Mouse (Mus musculus): ENCODE measurements at regions not wholly inside any gene's neighbourhood (a gene's known extent, or its start where the extent isn't known, plus 50 kb on each side); places are given as distances from the start of the nearest gene placed in this dataset.

DNA sequence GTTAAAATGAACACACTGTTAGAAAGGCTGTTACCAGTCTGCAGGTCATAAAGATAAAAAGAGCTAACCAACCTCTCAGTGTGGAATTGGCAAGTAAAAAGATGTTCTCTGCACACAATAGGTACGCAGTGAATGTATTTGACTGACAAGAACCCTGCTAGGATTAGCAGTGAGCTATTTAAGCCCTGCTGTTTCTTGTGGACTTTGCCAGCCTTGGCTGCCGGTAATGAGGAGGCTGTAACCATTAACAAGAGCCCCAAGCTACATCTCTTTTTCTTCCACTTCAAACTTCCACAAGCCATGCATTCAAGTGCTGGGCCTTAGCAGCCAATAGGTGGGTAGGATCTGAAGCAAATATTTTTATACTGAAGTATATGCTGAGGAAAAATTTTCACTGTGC is 717.5 kb downstream of the Cypt12 start:
- DNase-seq (ENCODE audit: low spot score) (no peak), ATAC-seq (replicated peaks; ENCODE audit: low FRiP score) (no peak)
- Histone ChIP-seq H3K27ac (ENCODE audit: low read depth, low read length) (no peak overlapping the region), H3K4me3 (ENCODE audit: low read depth, low read length) (no peak overlapping the region), H3K4me2 (no peak overlapping the region), H3K27me3 (replicated peaks; ENCODE audit: control insufficient read depth, insufficient read depth, low read length) (no peaks in the 10 kb centered on the region), H3K36me3 (ENCODE audit: control insufficient read depth, insufficient read depth, low read length) (no peaks in the 10 kb centered on the region), H3K9ac (ENCODE audit: low read depth, low read length) (no peak overlapping the region), H3K4me1 (replicated peaks; ENCODE audit: control insufficient read depth, insufficient read depth, low read length) (no peaks in the 10 kb centered on the region), H3K9me3 (ENCODE audit: control insufficient read depth, low read length) (no peaks in the 10 kb centered on the region)
- 64% methylated on average over 2 of the region's 2 CpGs for WGBS

DNA sequence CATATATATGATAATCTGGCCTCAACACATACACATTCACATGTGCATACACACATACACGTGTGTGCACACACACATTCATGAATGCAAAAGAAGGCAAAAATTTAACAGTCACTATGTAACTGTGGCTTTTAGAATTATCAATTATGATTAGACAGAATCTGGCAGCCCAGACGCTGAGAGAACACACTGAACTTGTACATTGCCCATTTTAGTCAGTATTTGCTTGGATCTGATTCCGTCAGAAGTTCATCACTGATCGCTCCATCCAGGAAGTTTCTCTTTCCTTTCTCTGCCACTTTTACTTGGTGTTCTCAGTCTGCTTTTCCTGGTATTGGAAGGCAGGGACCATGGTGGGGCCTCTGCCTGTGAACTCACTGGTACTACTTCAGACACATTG is 719.5 kb downstream of the Cypt12 start:
- Histone ChIP-seq H3K36me3 (ENCODE audit: control insufficient read depth, insufficient read depth, low read length) (no peaks in the 10 kb centered on the region), H3K4me3 (ENCODE audit: low read depth, low read length) (no peak overlapping the region), H3K27me3 (replicated peaks; ENCODE audit: control insufficient read depth, insufficient read depth, low read length) (no peaks in the 10 kb centered on the region), H3K27ac (ENCODE audit: low read depth, low read length) (no peak overlapping the region), H3K9me3 (ENCODE audit: control insufficient read depth, low read length) (no peaks in the 10 kb centered on the region), H3K9ac (ENCODE audit: low read depth, low read length) (no peak overlapping the region), H3K4me2 (no peak overlapping the region), H3K4me1 (replicated peaks; ENCODE audit: control insufficient read depth, insufficient read depth, low read length) (no peaks in the 10 kb centered on the region)
- DNase-seq (ENCODE audit: low spot score): no peak
- no peak for ATAC-seq (replicated peaks; ENCODE audit: low FRiP score)
- WGBS: 88% methylated on average over 4 of the region's 4 CpGs

DNA sequence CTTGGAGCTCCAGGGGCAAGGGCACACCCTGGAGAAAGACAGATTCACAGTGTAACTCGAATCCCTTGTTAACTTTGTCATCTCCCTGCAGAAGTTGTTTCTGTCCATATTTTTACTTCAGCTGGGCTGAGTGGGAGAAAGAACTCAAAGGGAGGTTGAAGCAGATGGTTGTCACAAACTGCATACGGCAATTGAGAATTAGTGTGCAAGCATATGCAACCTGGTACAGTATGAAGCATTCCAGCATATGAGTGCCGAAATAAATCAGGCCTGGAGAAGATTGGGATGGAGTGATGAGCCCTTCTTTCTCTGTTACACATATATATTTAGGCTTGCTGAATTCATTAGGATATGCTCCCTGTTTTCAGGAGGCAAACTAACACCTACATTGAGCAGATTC is 720.7 kb downstream of the Cypt12 start:
- Histone ChIP-seq H3K36me3 (ENCODE audit: control insufficient read depth, insufficient read depth, low read length) (no peaks in the 10 kb centered on the region), H3K4me2 (no peak overlapping the region), H3K27me3 (replicated peaks; ENCODE audit: control insufficient read depth, insufficient read depth, low read length) (no peaks in the 10 kb centered on the region), H3K4me3 (ENCODE audit: low read depth, low read length) (no peak overlapping the region), H3K4me1 (replicated peaks; ENCODE audit: control insufficient read depth, insufficient read depth, low read length) (no peaks in the 10 kb centered on the region), H3K9me3 (ENCODE audit: control insufficient read depth, low read length) (no peaks in the 10 kb centered on the region), H3K9ac (ENCODE audit: low read depth, low read length) (no peak overlapping the region), H3K27ac (ENCODE audit: low read depth, low read length) (no peak overlapping the region)
- DNase-seq (ENCODE audit: low spot score) (no peak), ATAC-seq (replicated peaks; ENCODE audit: low FRiP score) (no peak)
- WGBS: 79% methylated on average over 3 of the region's 3 CpGs

DNA sequence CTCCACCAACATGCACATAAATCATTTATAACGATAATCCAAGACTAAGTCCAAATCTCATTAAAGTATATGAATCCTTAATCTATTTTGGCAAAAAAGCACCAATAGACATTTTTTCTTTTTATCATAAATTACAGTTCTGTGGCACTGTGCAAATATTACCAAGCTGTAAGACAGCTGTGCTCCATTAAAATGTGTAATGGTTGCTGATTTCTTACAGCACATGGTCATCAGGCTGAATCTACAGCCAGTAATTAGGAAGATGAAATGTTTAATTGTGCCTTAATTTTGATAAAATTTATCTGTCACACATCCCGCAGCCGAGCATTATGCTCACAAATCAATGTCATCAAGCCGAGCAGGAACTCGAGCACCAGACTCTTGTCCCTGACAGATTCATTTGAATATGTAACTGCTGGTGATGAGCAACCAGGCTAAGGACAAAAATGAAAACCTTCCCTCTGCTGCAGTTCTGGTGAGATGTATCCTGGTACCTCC is 722.0 kb downstream of the Cypt12 start:
- H3K27me3 ChIP-seq (replicated peaks; ENCODE audit: control insufficient read depth, insufficient read depth, low read length): no peaks in the 10 kb centered on the region
- H3K27ac ChIP-seq (ENCODE audit: low read depth, low read length): no peak overlapping the region
- H3K36me3 ChIP-seq (ENCODE audit: control insufficient read depth, insufficient read depth, low read length): no peaks in the 10 kb centered on the region
- H3K9ac ChIP-seq (ENCODE audit: low read depth, low read length): no peak overlapping the region
- no peaks in the 10 kb centered on the region for H3K9me3 ChIP-seq (ENCODE audit: control insufficient read depth, low read length)
- no peak for DNase-seq (ENCODE audit: low spot score)
- no peak for ATAC-seq (replicated peaks; ENCODE audit: low FRiP score)
- H3K4me3 ChIP-seq (ENCODE audit: low read depth, low read length): no peak overlapping the region
- no peak overlapping the region for H3K4me2 ChIP-seq
- 78% methylated on average over 5 of the region's 5 CpGs for WGBS
- no peaks in the 10 kb centered on the region for H3K4me1 ChIP-seq (replicated peaks; ENCODE audit: control insufficient read depth, insufficient read depth, low read length)

DNA sequence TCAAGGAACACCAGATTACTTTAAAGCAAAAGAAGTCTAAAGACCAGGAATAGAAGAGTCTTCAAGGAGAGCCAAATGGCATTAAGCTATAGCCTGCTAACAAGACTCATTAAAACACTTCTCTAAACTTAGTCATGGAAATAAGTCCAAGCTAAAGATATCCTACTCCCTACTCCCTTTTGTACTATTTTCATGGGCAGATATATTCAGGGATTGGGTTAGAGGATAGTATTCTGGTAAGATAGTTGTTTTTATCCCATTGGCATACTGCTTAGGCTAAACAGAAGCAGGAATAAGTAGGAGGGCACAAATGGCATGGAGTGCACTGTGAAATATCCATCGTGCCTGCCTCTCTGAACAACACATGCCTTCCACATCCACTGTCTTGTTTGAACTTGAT is 723.5 kb downstream of the Cypt12 start:
- H3K27me3 ChIP-seq (replicated peaks; ENCODE audit: control insufficient read depth, insufficient read depth, low read length): no peaks in the 10 kb centered on the region
- no peak for DNase-seq (ENCODE audit: low spot score)
- ATAC-seq (replicated peaks; ENCODE audit: low FRiP score): no peak
- H3K36me3 ChIP-seq (ENCODE audit: control insufficient read depth, insufficient read depth, low read length): no peaks in the 10 kb centered on the region
- H3K9me3 ChIP-seq (ENCODE audit: control insufficient read depth, low read length): no peaks in the 10 kb centered on the region
- no peaks in the 10 kb centered on the region for H3K4me1 ChIP-seq (replicated peaks; ENCODE audit: control insufficient read depth, insufficient read depth, low read length)
- H3K4me3 ChIP-seq (ENCODE audit: low read depth, low read length): no peak overlapping the region
- WGBS: 71% methylated on average over 1 of the region's 1 CpGs
- no peak overlapping the region for H3K4me2 ChIP-seq
- H3K27ac ChIP-seq (ENCODE audit: low read depth, low read length): no peak overlapping the region
- H3K9ac ChIP-seq (ENCODE audit: low read depth, low read length): no peak overlapping the region

DNA sequence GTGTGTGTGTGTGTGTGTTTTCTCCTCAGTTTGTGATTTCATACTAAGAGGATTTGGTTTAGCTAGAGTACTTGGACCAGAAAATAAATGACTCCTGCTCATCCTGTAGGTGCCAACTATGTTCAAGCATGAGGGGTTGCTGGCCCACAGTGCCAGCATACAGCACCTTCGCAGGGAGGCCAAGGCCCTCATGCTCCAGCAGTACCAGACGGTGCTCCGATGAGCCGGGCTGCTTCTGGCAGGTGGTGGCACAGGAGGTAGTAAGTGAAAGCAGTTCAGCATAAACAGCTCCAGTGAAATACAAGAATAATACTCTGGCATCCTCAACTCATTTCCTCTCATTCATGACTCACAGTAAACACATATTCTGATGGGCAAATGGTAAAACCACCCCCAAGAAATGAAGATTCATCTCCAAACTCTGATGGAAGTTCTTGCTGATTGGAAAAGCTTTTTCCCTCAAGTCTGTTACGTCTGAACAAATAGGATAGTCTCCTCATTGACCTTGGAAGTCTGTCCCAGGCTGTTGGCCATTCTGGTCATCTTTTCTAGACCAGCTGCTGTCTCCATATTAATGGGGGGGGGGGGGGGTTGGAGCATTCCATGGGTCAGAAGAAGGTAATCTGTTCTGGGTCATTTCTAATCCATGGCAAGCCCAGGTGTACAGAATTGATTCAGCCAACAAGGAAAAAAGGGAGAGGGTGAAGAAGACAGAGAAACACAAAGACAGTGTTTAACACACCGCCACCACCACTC is 735.3 kb downstream of the Cypt12 start:
- Histone ChIP-seq H3K4me1 (replicated peaks; ENCODE audit: control insufficient read depth, insufficient read depth, low read length) (no peaks in the 10 kb centered on the region), H3K9me3 (ENCODE audit: control insufficient read depth, low read length) (no peaks in the 10 kb centered on the region), H3K27me3 (replicated peaks; ENCODE audit: control insufficient read depth, insufficient read depth, low read length) (no peaks in the 10 kb centered on the region), H3K9ac (ENCODE audit: low read depth, low read length) (no peak overlapping the region), H3K4me2 (no peak overlapping the region), H3K4me3 (ENCODE audit: low read depth, low read length) (no peak overlapping the region), H3K27ac (ENCODE audit: low read depth, low read length) (no peak overlapping the region), H3K36me3 (ENCODE audit: control insufficient read depth, insufficient read depth, low read length) (no peaks in the 10 kb centered on the region)
- ATAC-seq (replicated peaks; ENCODE audit: low FRiP score): no peak
- WGBS: 87% methylated on average over 6 of the region's 6 CpGs
- no peak for DNase-seq (ENCODE audit: low spot score)

DNA sequence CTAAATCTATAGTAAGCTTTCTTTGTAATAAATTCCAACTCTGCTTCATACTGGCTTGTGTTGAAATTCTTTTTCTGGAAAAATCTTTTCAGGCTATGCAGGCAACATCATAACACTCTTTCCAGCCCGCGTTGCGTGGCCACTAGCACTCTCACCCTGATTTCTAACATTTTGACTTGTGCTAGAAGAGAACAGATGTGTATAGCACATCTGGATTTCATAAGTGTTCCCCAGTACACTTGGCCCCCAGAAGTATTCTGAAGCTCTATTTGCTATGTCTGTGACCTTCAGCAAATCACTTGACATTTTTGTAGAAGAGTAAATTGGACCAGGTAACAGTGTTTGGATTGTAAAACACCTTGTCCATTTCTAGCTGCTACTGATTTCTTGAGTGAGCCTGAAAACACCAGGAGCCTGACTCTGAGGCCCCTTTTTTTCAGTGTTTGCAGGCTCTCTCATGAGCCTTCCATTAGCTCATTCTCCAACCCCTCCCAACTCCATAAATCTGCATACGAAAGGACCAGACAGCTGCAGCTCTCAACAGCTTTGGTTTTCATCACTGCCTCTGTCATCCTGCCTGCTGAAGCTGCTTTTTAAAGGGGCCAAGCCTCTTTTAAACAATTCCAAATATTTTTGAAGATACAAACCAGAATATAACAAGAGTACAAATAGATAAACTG is 747.0 kb downstream of the Cypt12 start:
- H3K4me2 ChIP-seq: no peak overlapping the region
- H3K4me3 ChIP-seq (ENCODE audit: low read depth, low read length): no peak overlapping the region
- H3K9ac ChIP-seq (ENCODE audit: low read depth, low read length): no peak overlapping the region
- DNase-seq (ENCODE audit: low spot score): no peak
- 76% methylated on average over 4 of the region's 4 CpGs for WGBS
- no peaks in the 10 kb centered on the region; the same call in 1 of the 2 replicates for H3K9me3 ChIP-seq (ENCODE audit: control insufficient read depth, low read length)
- H3K27ac ChIP-seq (ENCODE audit: low read depth, low read length): no peak overlapping the region
- no peak for ATAC-seq (replicated peaks; ENCODE audit: low FRiP score)
- H3K36me3 ChIP-seq (ENCODE audit: control insufficient read depth, insufficient read depth, low read length): no peaks in the 10 kb centered on the region
- no peaks in the 10 kb centered on the region for H3K4me1 ChIP-seq (replicated peaks; ENCODE audit: control insufficient read depth, insufficient read depth, low read length)
- H3K27me3 ChIP-seq (replicated peaks; ENCODE audit: control insufficient read depth, insufficient read depth, low read length): no peaks in the 10 kb centered on the region

DNA sequence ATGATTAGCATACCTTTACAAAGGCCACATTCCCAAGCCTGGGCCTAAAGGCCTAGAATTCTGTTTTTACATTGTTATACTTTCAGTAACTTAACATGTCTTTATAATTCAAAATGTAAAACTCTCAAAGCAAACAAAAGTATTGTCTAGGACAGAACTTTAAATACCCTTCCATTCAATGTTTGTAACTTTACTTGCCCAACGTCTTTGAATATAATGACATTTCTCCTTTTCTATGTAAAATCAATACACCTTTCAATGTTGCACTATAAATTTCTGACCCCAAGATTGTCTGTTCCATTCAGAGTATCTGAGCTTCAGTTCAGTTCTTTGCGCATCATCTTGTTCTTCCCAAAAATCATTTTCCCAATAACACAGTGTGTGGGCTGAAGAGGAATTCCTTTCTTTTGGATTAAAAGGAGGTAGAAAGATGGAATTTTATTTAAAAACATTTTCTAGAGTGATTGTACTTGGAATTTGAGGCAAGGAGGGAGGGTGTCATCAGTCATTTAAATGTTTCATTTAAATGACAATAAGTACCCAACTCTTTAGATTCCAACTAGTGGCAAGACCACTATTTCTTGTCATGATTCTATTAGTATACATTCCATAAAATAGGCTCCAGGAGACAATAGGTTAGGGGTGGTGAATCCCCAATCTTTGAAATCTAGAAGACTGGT is 748.9 kb downstream of the Cypt12 start:
- no peaks in the 10 kb centered on the region for H3K36me3 ChIP-seq (ENCODE audit: control insufficient read depth, insufficient read depth, low read length)
- no peaks in the 10 kb centered on the region for H3K4me1 ChIP-seq (replicated peaks; ENCODE audit: control insufficient read depth, insufficient read depth, low read length)
- H3K9ac ChIP-seq (ENCODE audit: low read depth, low read length): no peak overlapping the region
- H3K27ac ChIP-seq (ENCODE audit: low read depth, low read length): no peak overlapping the region
- H3K27me3 ChIP-seq (replicated peaks; ENCODE audit: control insufficient read depth, insufficient read depth, low read length): no peaks in the 10 kb centered on the region
- 73% methylated on average over 2 of the region's 2 CpGs for WGBS
- no peak for DNase-seq (ENCODE audit: low spot score)
- H3K4me2 ChIP-seq: no peak overlapping the region
- no peaks in the 10 kb centered on the region; the same call in 1 of the 2 replicates for H3K9me3 ChIP-seq (ENCODE audit: control insufficient read depth, low read length)
- H3K4me3 ChIP-seq (ENCODE audit: low read depth, low read length): no peak overlapping the region
- no peak for ATAC-seq (replicated peaks; ENCODE audit: low FRiP score)
